Mouse (Mus musculus): ENCODE results near the gene Tnnt3.

Tnnt3 gene

GRCm38 (mm10) chr7:142545967-142546366 lies 47.3 kb downstream of the Tnnt3 start:
- no peak for DNase-seq

DNA sequence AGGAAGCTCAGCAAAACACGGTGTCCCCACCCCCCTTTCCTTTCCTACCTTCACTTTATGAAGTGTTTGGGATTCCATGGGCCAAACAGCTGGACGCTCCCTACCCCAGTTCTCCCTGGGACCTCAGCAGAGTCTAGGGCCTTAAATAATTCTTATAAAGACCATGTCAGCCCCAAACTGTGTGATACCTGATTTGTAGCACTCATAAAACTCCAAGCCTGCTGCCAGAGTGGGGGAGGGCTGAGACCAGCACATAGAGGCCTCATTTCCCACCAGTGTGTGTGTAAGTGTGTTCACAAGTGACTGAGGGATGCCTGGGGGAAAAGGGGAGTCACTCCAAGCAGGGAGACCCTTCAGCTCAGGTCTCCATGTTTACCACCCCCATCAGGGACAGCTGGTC lies 49.2 kb downstream of the Tnnt3 start:
- DNase-seq = no peak

GRCm38 (mm10) chr7:142548706-142549105 lies 50.1 kb downstream of the Tnnt3 start:
- DNase-seq = no peak

- peak; percentile 92 for DNase-seq
These were observed 51.5 kb downstream of the Tnnt3 start for GRCm38 (mm10) chr7:142549941-142550763.

DNA sequence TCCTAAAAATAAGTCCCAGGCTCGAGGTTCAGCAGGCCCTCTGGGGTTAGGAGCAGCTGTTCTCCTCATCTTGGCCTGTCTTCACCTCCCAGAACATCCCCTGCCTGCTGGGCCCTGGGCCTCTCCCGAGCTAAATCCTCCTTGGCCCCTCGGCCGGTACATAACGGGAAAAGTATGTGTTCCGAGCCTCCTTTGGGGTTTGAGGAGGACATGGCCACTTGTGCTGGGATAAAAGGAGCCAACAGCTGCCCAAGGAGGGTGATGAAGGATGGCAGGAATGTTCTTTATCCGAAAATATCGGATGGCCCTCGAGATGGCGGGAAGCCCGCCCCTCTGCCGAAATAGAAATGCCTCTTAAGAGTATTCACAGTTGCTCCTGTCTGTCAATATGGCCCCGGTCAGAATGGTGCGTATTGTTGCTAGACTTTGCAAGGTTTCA lies 52.3 kb downstream of the Tnnt3 start:
- DNase-seq = no peak

GRCm38 (mm10) chr7:142551691-142552090 lies 53.1 kb downstream of the Tnnt3 start:
- DNase-seq = no peak

DNA sequence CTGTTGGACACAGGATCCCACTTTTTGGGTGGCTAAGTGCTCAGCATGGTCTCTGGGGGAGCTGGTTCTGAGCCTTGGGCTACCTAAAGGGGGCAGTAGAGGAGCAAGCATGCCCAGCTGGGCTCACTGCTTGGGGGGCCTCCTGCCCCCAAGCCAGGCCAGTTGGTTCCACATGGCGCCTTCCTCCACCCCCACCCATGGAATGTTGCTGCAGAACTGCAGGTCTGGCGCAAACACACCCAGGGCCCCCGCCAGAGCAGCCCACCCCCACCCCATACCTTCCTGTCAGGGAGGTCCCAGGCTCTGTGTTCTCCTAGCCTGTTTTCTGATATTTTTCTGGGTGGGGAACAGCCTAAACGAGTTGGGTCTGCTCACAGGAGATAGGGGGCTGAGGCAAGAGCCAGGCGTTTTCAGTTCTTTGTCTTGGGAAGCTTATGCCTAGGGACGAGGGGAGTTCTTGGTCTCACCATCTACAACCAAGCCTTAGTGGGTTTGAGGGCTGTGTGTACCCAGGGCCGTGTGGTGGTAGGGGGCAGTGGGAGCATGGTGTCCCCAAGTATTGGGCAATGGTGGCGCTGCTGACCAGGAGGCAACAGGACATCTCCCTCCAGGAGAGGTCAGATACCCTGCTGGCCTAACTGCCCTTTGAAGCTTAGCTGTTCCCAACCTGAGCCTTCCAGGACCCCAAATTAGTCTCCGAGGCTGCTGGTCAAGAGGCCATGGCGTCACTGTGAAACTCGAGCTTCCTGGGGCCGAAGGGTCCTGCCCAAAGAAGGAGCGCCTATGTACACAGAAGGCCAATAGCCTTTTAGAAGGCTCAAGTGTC lies 54.2 kb downstream of the Tnnt3 start:
- no peak for DNase-seq

DNA sequence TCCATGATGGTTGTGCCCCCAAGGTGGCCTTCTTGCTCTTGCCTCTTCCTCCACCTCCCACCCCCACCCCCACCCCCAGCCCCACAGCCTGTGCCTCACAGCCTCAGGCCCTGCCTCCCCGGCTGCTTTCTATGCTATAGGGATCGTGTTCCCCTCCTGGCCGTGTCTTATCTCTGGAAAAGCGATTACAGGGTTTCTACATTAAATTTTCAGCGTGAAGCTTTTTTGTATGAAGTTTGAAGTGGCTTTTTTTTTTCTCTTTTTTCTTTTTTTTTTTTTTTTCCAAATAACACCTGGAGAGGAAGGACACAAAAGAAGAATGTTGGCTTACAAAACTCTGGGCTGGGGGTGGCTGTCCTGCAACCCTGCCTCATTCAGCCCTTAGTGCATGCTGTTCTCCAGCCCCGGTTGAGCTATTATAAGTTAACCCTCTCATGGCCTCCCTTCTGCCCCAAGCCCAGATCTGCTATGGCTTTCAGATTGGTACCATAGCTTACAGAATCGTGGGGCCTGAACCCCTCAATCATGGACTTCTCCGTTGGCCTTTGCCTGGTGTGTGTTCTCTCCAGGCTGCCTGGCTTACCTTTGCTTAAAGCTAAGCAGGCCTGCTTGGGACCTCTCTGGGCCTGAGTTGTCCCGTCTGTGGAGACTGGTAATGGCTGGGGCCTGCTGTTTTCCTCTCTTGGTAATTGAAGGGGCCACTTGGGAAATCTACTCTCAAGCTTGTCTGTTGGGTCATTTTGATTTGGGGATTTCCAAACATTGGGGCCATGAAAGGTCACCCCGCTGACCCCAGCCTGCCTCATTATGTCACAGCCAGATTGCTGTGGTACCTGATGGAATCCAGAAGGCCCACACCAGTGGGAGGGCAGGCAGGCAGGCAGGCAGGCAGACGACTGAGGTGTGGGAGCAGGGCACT lies 55.0 kb downstream of the Tnnt3 start:
- no peak for DNase-seq

- no peak for DNase-seq
These were observed 56.0 kb downstream of the Tnnt3 start for GRCm38 (mm10) chr7:142554625-142555024.

DNA sequence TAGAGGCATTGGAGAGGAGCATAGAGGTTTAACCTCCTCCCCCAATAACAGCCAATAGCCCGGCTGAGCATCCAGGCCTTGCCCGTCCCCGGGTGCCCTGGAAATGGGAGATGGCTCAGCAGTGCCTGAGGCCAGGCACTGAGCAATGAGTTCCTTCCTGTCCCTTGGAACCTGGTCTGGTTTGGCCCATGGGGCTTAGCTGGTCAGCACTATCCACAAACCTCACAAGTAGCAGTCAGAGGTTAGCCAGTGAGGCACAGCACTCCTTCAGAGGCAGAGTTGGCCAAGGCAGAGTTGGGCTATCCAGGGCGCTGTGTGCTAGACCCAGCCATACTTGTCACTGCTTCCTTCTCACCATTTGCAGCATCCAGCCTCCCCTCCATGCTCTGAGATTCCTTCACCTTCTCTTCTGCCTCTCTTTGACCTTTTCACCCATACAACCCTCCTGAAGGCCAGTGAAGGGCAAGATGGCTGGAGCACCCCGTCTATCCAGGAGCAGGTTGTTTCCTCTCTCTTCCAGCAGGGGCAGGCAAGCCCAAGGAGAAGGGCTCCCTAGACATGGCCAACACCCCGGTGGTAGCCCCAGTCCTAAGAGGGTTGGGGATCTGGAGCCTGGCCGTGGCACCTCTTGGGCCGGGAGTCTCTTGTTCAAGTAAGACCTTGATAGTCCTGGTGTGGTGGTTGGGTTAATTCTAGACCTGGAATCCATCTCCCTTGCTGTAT lies 56.9 kb downstream of the Tnnt3 start:
- DNase-seq = no peak

DNA sequence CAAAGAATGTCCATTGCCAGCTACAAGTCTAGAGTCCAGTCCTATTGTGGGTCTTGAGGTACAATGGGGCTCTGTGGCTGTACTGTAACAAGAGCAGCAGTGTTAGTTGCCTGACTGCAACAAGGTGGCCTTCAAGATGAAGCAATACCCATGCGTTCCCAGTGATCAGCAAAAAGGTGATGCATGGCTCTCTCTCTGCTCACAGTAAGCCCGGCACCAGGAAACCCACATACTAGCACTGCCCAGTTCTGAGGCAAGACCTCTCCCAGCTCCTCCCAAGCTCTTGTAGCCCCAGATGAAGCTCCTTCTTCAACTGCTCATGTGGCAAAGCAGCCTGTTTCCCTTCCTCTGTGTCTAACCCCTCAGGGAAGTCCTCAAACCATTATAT lies 57.4 kb downstream of the Tnnt3 start:
- DNase-seq = no peak

DNA sequence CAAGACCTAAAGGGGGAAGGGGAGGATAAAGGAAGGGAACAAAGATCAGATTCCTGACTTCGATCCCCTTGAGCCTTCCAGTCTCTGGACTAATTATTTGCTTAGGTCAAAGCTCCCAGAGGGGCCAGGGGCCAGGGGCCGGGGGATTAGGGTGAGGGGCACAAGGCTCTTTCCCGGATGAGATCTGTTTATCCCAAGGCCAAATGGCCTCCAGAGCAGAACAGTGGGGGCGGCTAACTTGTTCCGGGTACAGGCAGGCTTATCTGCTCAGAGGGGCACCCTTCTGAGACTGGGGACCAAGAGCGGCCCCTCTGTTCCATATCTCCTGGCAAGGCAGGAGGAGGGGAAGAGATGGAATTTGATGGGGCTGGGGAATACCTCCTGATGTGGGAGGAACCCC lies 59.1 kb downstream of the Tnnt3 start:
- no peak for DNase-seq

DNA sequence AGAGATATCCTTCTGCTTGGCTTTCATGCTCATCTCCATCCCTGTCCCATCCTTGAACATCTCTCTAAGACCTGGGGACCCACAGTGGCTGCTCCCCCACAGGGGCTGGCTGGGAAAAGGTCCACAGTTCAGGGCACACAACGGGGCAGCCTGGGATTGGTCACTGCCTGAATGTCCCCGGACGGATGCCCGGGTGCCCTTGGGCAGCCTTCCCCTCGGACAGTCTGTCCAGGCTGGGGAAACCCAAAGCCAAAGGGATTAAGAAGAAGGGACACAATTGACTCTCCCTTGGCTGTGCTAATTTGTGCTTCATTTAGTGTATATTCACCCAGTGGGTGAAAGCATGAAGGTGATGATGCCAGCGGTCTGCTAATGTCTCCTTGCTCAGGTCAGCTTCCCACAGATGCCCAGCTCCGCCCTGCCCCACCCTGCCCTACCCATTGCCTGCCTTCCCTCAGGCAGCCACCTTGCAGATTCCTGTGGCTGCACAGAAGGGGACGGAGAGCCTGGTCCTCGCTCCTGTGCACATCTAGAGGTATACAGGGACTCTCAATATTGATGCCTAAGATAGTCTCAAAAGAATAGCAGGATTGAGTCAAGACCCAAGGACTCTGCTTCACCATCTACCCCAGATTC lies 60.0 kb downstream of the Tnnt3 start:
- no peak for DNase-seq

- no peak for DNase-seq
These were observed 61.1 kb downstream of the Tnnt3 start for GRCm38 (mm10) chr7:142559651-142560175.

- DNase-seq = no peak
These were observed 62.6 kb downstream of the Tnnt3 start for GRCm38 (mm10) chr7:142560942-142561855.

DNA sequence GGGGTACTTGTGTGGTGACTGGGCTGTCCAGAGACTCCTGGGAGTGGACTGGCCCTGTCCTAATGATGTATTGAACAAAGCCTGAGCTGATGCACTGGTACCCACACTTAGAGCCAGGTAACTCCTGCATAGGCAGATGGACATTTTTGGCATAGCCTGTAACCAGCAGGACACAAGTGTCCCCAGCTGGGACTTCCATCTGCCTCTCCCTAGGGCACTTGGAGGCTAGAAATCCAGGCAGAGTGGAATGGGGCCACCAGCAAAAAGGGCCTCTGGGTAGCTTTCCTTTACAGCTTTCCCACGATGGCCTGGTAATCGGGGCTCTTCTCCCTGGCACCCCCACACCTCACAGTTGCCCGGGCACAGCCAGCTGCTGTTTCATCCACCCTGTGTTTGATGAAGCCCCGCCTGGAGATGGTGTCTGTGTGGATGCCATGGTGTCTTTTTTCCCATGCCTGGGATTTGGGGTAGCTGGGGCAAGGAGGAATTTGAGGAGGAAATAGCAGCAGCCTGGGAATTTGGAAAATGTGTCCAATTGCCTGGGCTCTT lies 63.3 kb downstream of the Tnnt3 start:
- DNase-seq = peak; percentile 98

- DNase-seq = peak; percentile 67
These were observed 64.5 kb downstream of the Tnnt3 start for GRCm38 (mm10) chr7:142563168-142563567.

DNA sequence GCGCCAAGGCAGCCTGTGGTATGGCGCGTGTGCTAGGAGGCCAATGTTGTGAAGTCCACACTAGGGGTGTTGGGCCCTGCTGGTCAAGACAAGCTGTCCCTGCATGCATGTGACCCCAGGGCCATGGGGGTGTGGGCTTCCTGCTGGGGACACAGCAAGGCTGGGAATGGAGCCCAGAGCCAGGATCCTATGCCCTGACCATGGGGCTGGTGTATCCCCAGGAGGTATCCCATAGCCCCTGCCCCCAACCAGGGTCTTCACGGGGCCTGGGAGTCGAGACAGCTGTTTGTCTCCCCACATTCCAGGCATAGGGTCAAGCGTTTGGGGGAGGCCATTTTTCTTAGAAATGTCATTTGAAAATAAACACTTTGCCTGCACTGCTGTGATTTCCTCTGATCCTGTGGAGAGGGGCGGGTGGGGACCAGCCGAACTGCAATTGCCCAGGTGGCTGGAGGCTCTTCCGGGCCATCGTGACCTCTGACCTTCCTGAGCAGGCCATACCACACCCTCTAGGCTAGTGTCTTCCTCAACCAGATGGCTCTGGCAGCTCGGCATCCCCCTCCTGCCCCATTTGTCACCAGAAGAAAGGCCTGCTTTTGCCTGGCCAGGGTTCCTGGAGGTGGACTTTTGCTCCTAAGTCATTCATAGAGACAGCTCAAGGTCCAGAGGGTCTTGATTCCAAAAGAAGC lies 66.5 kb downstream of the Tnnt3 start:
- no peak for DNase-seq
